Mouse (Mus musculus) layer of hippocampus, postnatal 36 days (tissue): ENCODE measurements around the gene Gm3776. TPM values are rescaled to one million over a fixed set of nuclear protein-coding genes. Genes with fewer than 3 reads are reported as not detected.
"Not testable (repeated sequence)": the region's sequence is repeated elsewhere in the genome, so short reads cannot be mapped to it uniquely, and the experiment has no call there.

ENCODE experiments used
- DNase-seq, 2 experiments: peaks; one replicate each; pipeline ENCODE4 v3.0.0; 2022
- total RNA-seq, 2 experiments: library from RNA; stranded (reverse); gene quantifications; 2 replicates each; pipeline ENCODE4 v1.2.3; 2021

Gm3776 gene
- not detected for total RNA-seq

DNA sequence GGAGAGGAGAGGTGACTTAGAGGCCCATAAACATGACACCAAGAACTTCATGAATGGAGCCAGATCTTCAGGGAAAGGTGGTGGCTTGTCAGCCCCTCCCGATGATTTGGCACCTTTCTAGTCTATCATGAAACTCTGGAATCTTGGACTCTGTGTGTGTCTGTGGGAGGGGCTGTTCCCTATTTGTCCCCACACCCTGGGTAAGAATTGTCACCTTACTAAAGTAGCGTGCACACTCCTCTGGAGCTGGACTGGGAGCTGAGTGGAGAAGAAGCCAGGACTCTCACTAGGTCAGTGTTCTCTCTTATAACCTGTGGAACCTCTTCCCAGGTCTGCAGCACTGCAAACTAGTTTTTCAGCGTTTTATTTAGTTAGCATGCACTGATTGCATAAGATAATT lies at the start of gene Gm3776:
Gm3776 (plus strand) TSS at position 216 of the 400 bp plus-strand sequence.
- not testable (repeated sequence) for DNase-seq

- DNase-seq: no peak
Measured at GRCm38 (mm10) chr9:78208956-78209355, 48.0 kb upstream of the Gm3776 start.

GRCm38 (mm10) chr9:78210079-78210478 lies 46.9 kb upstream of the Gm3776 start:
- no peak for DNase-seq

- no peak for DNase-seq
Measured at GRCm38 (mm10) chr9:78210821-78211220, 46.1 kb upstream of the Gm3776 start.

DNA sequence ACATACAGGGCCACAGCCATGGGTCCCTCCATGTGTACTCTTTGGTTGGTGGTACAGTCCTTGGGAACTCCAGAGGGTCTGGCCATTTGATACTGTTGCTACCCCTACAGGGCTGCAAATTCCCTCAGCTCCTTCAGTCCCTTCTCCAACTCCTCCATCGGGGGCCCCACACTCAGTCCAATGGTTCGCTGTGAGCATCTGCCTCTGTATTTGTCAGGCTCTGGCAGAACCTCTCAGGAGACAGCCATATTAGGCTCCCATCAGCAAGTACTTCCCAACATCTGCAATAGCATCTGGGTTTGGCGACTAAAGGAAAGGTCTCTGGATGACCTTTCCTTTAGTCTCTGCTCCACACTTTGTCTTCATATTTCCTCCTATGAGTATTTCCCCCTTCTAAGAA lies 45.4 kb upstream of the Gm3776 start:
- no peak for DNase-seq

DNA sequence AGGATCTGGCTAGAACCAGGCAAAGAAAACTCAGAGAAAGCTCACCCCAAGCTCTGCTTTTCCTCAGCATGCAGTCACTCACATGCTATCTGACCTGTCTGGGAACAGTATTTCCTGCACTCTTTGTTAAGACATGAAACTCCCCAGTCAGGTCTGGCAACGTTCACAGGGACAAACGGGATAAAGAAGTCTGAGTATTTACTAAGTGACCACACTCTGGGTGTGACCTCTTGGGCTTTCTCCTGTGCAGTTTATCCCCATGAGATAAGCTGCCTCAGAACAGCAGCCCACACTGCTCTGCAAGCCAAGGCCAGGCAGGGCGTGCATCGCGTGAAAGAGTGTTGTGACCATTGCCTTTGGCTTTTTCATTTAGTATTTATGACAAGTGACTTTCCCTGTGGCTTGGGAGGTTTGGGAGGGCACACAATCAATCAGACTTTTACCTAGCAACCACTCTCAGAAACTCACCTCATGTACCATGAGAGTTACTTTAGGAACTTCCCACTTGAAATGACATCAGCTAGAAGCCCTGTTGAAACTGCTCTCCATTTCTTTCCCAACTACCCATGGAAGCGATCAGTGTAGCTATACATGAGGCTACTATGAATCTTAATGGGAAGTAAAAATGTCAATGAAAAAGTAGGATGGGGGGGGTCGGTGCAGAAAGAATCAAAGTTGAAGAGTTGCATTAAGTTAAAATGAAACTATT lies 44.4 kb upstream of the Gm3776 start:
- DNase-seq: no peak

DNA sequence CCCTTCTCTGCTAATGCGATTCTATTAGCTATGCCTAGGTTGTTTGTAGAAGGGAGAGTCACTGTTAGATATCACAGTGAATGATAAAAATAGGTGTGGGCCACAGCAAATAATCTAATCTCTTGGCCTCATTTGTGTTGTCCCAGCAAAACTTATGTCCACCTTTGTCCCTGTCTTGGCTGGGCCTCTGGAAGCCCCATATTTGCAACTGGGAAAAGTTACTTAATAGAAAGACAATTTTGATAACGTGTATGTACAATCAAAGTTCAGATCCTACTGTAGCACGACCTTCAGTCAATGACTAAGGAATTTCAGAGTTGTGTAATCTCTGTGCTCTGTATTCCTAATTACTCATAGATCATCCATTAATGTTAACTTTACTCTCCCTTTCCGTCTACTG lies 39.9 kb upstream of the Gm3776 start:
- no peak for DNase-seq

- DNase-seq: no peak
Measured at GRCm38 (mm10) chr9:78222616-78223015, 34.3 kb upstream of the Gm3776 start.

DNA sequence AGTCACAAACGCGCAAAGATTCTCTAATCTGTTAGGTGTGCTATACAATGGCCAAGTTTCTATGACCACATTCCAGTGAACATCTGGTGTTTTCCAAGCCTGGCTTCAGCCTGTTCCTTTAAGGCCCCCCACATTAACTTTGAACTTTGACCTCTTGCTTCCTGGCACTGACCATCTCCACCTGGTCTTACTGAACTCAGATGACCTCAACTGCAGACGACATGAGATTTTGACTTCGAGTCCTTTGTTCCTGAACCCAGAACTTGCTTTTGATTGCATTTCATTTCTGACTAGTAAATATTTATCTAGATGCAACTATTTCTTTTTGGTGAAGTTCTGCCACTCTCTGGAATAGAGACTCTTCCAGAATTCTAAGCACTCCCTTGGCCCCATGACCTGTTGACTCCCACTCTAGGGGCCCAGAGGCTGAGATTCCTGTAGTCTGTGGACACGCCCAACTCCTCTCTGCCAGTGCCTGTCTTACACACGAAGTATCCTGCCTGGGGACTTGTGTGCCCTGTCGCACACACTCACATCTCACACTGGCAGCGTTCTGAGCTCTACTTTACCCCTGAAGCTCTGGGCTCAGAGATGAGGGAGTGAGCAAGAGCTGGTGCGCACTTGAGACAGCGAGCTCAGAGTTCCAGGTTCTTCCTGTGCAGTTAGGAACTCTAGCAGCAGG lies 33.6 kb upstream of the Gm3776 start:
- no peak for DNase-seq

DNA sequence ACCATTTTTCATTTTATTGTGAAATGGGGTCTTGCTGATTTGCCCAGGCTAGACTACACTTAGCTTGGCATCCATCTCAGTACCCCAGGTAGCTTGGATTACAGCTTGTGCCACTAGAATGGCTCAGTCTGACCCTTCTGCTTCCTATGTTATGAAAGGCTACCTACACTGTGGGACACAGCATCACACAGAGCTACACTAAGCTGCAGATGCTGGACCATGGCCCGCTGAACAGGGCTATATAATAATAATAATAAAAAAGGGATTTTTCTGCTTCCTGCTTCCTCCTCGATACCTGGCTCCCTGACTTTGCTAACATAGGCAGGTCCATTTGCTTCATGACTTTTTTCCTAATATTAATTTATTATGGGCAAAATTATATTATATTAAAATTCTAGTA lies 32.5 kb upstream of the Gm3776 start:
- no peak for DNase-seq

- DNase-seq: no peak
Measured at GRCm38 (mm10) chr9:78225304-78225703, 31.6 kb upstream of the Gm3776 start.

DNA sequence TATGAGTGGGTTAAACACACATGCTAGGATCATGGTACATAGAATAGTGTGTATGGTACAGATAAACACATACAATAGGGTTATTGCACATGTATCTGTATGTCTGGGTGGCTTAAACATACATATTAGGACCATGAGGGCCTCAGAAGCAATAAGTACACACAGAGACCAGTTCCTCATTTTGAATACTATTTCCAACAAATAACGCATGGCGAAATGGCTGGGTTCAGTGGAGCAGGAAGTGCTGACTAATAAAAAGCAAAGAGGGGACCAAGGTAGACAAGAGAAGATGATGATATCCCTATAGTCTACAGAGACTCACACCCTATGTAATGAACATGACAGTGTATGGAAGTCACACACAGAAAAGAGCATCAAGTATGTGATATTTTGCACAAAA lies 28.8 kb upstream of the Gm3776 start:
- no peak for DNase-seq

DNA sequence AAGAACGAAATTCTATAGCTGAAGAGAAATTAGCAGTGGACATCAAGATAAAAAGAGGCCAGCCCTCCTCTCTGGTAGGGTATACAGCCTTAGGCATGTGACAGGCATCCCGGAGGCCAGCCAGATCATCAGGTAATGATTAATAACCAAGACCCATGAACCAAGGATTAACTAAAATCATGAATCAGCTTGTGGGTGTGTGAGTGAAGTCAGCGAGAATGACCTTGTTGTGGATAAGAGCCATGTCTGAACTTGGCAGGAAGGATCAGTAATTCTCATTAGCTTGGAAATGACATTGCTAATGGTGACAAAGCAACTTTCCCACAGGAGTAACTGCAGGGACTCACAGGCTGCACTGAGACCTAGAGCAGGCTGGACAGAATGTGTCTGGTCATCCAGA lies 27.3 kb upstream of the Gm3776 start:
- DNase-seq: not testable (repeated sequence)

GRCm38 (mm10) chr9:78230461-78230860 lies 26.5 kb upstream of the Gm3776 start, which contains the start of gene Gsta1:
Gene Gsta1, plus strand, starts transcription at chr9:78230656.
- not testable (repeated sequence) for DNase-seq

DNA sequence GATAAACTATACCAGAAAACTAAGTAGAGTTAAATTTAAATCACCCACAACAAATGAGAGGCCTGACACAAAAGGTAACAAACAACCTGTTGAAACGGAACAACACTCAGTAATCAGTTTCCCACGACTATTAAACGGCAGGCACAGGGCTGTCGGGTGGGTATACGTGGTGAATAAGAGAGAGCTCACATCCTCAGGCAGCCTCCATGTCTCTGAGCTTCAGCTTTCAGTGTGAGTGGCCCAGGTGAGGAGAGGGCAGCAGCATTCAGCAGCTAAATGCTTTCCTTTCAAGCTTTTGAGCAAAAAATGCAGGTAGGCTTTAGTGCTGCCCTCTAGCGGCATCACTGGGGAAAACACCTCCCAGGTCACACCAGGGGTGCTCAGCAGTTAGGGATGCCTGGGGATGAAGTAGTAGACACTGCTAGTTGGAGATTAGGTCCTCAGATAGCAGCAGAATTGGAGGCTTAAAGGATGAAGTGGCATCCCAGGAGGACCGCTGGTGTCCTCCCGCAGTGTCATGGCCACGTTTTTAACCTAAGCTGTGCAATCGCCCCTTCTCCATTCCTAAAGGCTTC lies 23.7 kb upstream of the Gm3776 start:
- DNase-seq: not testable (repeated sequence)

- not testable (repeated sequence) for DNase-seq
Measured at GRCm38 (mm10) chr9:78255683-78256470, 1.1 kb upstream of the Gm3776 start.

DNA sequence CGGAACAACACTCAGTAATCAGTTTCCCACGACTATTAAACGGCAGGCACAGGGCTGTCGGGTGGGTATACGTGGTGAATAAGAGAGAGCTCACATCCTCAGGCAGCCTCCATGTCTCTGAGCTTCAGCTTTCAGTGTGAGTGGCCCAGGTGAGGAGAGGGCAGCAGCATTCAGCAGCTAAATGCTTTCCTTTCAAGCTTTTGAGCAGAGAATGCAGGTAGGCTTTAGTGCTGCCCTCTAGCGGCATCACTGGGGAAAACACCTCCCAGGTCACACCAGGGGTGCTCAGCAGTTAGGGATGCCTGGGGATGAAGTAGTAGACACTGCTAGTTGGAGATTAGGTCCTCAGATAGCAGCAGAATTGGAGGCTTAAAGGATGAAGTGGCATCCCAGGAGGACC lies 2.8 kb downstream of the Gm3776 start:
- peak; percentile 26 to 27 for DNase-seq

GRCm38 (mm10) chr9:78270945-78271344 lies 14.0 kb downstream of the Gm3776 start:
- DNase-seq: not testable (repeated sequence)

DNA sequence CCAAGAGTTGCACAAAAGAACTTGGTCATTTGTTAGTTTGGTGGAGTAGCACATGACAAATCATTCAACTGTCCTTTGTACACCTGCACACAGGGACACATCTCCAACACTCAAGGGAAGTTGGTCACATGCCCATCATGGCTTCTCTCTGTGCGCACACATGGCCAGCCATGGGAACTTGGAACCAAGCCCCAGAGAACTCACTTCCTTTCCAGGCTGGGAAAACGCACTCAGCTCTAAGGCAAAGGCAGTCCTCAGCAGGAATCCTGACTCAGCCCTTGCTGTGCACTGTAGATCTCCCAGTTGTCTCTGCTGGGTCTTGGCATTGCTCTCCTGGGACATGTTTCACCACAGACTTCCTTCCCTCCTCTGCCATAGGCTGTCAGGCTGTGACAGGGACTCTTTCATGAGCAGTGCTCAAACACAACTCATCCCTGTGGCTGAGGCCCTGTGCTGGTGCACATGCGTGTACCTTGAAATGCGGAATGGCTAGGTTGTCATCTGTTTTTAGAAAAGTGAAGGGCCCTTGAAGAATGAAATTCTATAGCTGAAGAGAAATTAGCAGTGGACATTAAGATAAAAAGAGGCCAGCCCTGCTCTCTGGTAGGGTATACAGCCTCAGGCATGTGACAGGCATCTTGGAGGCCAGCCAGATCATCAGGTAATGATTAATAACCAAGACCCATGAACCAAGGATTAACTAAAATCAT lies 25.2 kb downstream of the Gm3776 start:
- not testable (repeated sequence) for DNase-seq

DNA sequence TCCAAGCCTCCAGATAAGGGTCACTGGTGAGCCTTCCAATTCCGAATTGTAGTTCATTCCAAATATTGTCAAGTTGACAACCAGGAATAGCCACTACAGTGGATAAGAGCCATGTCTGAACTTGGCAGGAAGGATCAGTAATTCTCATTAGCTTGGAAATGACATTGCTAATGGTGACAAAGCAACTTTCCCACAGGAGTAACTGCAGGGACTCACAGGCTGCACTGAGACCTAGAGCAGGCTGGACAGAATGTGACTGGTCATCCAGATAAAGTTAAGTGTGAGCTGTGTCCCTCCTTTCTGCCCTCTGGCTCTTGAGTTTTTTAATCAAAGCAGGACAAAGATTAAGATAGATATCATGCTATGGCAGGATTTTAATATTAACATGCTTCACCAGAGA lies 32.1 kb downstream of the Gm3776 start:
- not testable (repeated sequence) for DNase-seq

DNA sequence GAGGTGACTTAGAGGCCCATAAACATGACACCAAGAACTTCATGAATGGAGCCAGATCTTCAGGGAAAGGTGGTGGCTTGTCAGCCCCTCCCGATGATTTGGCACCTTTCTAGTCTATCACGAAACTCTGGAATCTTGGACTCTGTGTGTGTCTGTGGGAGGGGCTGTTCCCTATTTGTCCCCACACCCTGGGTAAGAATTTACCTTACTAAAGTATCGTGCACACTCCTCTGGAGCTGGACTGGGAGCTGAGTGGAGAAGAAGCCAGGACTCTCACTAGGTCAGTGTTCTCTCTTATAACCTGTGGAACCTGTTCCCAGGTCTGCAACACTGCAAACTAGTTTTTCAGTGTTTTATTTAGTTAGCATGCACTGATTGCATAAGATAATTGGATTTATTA lies 32.8 kb downstream of the Gm3776 start, which contains the start of gene Gm10639:
Gm10639 (plus strand) TSS at position 201 of the 400 bp plus-strand sequence.
- not testable (repeated sequence) for DNase-seq

GRCm38 (mm10) chr9:78292462-78292861 lies 35.5 kb downstream of the Gm3776 start:
- DNase-seq: not testable (repeated sequence)
